Mouse (Mus musculus): ENCODE measurements around the gene Mnt. TPM values are rescaled to one million over a fixed set of nuclear protein-coding genes. Genes with fewer than 3 reads are reported as not detected.

Mnt gene
- polyA plus RNA-seq, 1 experiment: 59.1 TPM

DNA sequence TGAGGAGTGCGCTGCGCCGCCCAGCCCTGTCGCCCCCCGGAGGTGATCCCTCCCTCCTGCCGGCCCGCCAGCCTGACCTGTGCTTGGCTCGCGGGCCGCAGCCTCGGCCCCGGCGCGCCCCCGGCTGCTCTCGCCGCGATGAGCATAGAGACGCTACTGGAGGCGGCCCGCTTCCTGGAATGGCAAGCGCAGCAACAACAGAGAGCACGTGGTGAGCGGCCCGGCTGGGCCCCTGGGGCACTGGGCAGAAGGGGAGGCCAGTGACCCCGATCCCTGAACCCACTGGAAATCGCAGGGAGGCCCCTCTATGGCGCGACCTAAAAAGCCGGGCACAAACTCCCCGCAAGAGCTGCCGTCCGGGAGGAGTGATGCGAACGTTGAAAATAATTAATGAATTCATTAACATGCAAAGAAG lies 478 bp downstream of the Mnt start:
- Histone ChIP-seq H3K9me3 (no peaks in the 10 kb centered on the region), H3K27me3 (replicated peaks) (no peaks in the 10 kb centered on the region), H3K4me3 (replicated peaks) (peak overlapping the region; percentile 99), H3K4me1 (peaks cover 73% of the 10 kb centered on the region), H3K36me3 (replicated peaks; ENCODE audit: low read length) (peaks cover 11% of the 10 kb centered on the region)
- no peak for TF ChIP-seq GATA1 (IDR thresholded peaks at IDR 0.05; ENCODE audit: borderline replicate concordance, low read length)
- no peak for TF ChIP-seq FLI1 (IDR thresholded peaks at IDR 0.05; ENCODE audit: low read length)

DNA sequence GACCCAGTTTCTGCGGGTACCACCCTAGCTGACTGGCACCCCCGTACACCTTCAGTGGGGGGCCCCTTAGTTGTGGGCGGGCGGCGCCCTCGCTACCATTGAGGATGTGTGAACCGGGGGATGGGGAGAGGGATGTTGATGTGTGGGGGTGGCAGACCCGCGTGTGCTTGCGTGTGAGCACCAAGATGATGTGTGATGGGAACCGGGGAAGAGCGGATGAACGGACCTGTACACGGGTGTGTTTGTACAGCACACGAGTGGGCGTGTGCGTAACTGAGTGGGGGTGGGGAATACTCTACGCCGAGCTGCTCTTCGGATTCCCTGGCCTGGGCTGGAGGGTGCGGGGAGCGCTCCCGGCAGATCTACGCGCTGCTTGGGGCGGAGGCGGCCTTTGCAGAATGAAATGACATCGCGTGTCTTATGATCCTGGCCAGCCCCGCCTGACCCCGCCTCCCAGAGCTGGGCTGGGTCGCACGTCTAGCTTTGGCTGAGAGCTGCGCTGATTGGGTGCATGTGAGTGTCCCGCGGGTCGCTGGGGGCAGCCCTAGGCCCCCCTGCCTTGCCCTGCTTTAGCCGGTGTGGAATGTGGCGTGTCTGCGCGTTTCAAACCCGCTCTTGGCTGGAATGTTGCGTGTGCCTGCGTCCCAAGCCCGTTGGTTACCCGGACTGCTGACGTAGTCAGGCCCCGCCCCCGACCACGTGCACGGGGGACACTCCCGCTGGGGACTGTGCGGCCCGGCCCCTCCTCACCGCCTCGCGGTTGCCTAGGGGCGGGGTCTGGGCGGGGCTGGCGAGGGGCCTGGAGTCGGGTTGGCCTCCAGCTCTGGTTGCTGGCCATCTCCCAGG lies 1.1 kb downstream of the Mnt start:
- peaks cover 73% of the 10 kb centered on the region for H3K4me1 ChIP-seq
- H3K9me3 ChIP-seq: no peaks in the 10 kb centered on the region
- peak overlapping the region; percentile 99 for H3K4me3 ChIP-seq (replicated peaks)
- no peaks in the 10 kb centered on the region for H3K27me3 ChIP-seq (replicated peaks)
- peaks cover 16% of the 10 kb centered on the region for H3K36me3 ChIP-seq (replicated peaks; ENCODE audit: low read length)
- no peak for TF ChIP-seq FLI1 (IDR thresholded peaks at IDR 0.05; ENCODE audit: low read length)
- TF ChIP-seq GATA1 (IDR thresholded peaks at IDR 0.05; ENCODE audit: borderline replicate concordance, low read length): no peak

DNA sequence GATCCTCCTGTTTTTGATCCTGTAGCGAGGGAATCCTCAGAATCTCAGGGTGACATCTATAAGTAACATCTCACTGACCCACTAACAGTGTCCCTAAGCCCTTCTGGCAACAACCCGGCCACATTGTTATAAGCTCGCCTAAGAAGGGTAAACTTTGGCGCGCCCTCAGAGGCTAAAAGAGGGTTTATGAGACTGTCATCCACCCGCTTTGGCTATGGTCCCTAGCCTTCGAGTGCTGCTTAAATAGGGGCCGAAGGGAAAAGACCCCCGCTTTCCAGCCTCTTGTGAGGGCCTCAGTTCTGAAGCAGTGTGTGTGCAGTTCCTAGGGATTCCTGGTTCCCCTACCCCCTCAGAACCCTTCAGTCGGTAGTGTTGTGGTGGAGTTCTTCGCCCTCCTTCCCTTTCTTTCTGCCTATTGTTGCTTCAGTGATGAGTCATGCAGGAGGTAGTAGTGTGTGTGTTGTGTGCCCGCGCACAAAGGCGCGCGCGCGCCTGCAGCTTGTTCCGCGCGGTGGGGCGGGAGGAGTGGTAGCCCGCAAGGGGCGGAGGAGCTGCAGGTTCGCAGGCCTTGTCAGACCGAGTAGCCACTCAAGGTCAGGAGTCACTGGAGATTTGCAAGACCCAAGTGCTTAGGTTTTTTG lies 1.9 kb downstream of the Mnt start:
- H3K9me3 ChIP-seq: no peaks in the 10 kb centered on the region
- peaks cover 24% of the 10 kb centered on the region for H3K36me3 ChIP-seq (replicated peaks; ENCODE audit: low read length)
- no peak for TF ChIP-seq GATA1 (IDR thresholded peaks at IDR 0.05; ENCODE audit: borderline replicate concordance, low read length)
- no peak for TF ChIP-seq FLI1 (IDR thresholded peaks at IDR 0.05; ENCODE audit: low read length)
- peaks cover 73% of the 10 kb centered on the region for H3K4me1 ChIP-seq
- H3K4me3 ChIP-seq (replicated peaks): peak overlapping the region; percentile 99
- H3K27me3 ChIP-seq (replicated peaks): no peaks in the 10 kb centered on the region

- H3K4me1 ChIP-seq: peaks cover 67% of the 10 kb centered on the region
- H3K4me3 ChIP-seq (replicated peaks): peak overlapping the region; percentile 99
Observed at GRCm38 (mm10) chr11:74833536-74834358, 3.0 kb downstream of the Mnt start.

DNA sequence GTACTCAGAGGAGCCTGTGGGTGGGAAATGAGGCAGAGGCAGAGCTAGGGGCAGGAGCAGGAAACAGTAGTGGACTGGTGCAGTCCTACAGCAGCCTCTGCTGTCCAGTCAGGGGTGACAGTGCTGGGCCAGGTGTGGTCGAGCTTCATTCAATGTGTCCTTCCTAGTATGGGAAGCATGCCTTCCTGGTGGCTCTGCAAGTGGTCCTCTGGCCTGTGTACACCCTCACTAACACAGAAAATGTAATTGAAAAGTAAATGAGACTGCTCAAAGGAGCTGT lies 3.6 kb downstream of the Mnt start:
- peaks cover 24% of the 10 kb centered on the region for H3K36me3 ChIP-seq (replicated peaks; ENCODE audit: low read length)
- TF ChIP-seq GATA1 (IDR thresholded peaks at IDR 0.05; ENCODE audit: borderline replicate concordance, low read length) (no peak), FLI1 (IDR thresholded peaks at IDR 0.05; ENCODE audit: low read length) (no peak)
- H3K4me3 ChIP-seq (replicated peaks): peak overlapping the region; percentile 99
- H3K9me3 ChIP-seq: no peaks in the 10 kb centered on the region
- H3K4me1 ChIP-seq: peaks cover 66% of the 10 kb centered on the region
- no peaks in the 10 kb centered on the region for H3K27me3 ChIP-seq (replicated peaks)

More at GRCm38 (mm10) chr11:74833536-74834358, 3.0 kb downstream of the Mnt start:
- peaks cover 24% of the 10 kb centered on the region for H3K36me3 ChIP-seq (replicated peaks; ENCODE audit: low read length)
- H3K9me3 ChIP-seq: no peaks in the 10 kb centered on the region
- no peaks in the 10 kb centered on the region for H3K27me3 ChIP-seq (replicated peaks)
- no peak for TF ChIP-seq GATA1 (IDR thresholded peaks at IDR 0.05; ENCODE audit: borderline replicate concordance, low read length)
- TF ChIP-seq FLI1 (IDR thresholded peaks at IDR 0.05; ENCODE audit: low read length): no peak

DNA sequence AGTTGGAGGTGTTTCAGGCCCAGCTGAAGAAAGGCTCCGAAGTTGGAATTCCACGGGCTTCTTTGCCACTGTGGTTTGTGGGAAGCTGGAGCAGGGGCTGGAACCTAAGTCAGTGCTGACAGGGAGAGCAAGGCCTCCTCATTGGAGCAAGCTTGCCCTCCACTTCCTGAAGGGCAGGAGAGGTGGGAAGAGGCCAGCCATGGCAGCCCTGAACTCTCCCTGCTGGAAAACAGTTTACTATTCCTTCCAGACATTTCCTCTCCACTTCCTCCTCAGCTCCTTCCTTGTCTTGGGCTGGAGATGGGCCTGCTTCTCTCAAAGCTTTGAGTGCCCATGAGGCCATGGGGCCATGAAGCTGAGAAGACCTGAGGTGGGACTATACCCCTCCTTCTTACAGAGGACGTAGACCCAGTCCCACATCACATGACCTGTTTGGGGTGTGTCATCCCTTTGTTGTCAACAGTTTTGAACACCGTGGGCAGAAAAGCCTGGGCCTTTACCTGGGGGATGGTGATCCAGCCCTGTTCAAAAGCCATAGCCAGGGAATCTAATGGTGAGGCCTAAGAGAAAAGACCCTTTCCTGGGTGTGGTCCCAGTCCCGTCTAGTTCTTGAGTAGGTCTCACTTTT lies 4.0 kb downstream of the Mnt start:
- TF ChIP-seq GATA1 (IDR thresholded peaks at IDR 0.05; ENCODE audit: borderline replicate concordance, low read length) (no peak), FLI1 (IDR thresholded peaks at IDR 0.05; ENCODE audit: low read length) (no peak)
- no peaks in the 10 kb centered on the region for H3K27me3 ChIP-seq (replicated peaks)
- H3K4me3 ChIP-seq (replicated peaks): peak overlapping the region; percentile 99
- H3K36me3 ChIP-seq (replicated peaks; ENCODE audit: low read length): peaks cover 28% of the 10 kb centered on the region
- peaks cover 66% of the 10 kb centered on the region for H3K4me1 ChIP-seq
- no peaks in the 10 kb centered on the region for H3K9me3 ChIP-seq

GRCm38 (mm10) chr11:74835593-74836224 lies 5.0 kb downstream of the Mnt start:
- H3K4me1 ChIP-seq: peaks cover 76% of the 10 kb centered on the region
- no peaks in the 10 kb centered on the region for H3K27me3 ChIP-seq (replicated peaks)

DNA sequence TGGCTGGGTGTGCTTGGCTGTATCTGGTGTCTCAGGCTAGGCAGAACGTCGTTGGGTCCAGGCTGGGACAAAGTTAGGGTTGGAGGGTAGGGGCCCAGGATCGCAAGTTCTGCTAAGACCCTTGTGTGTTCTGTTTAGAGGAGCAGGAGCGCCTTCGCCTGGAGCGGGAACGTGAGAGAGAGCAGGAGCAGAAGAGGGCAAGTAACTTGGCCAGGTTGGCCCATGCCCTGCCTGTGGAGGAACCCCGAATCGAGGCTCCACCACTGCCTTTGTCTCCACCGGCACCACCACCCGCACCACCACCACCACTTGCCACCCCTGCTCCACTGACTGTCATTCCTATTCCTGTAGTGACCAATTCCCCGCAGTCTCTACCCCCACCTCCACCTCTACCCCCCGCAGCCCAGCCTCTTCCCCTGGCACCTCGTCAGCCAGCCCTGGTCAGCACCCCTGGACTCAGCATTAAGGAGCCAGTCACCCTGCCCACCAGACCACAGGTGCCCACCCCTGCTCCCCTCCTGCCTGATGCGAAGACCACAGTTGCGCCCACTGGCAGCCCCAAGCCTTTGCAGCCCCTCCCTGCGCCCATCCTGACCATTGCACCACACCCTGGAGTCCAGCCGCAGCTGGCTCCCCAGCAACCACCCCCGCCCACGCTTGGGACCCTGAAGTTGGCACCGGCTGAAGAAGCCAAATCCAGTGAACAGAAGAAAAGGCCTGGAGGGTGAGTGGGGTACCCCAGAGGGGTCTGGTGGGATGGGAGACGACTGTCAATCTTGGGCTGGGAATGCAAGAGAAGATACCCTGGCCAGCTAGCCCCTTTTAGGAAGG lies 5.7 kb downstream of the Mnt start:
- Histone ChIP-seq H3K4me3 (replicated peaks) (peak overlapping the region; percentile 71), H3K27me3 (replicated peaks) (no peaks in the 10 kb centered on the region), H3K9me3 (no peaks in the 10 kb centered on the region), H3K36me3 (replicated peaks; ENCODE audit: low read length) (peaks cover 45% of the 10 kb centered on the region), H3K4me1 (peaks cover 83% of the 10 kb centered on the region)
- TF ChIP-seq GATA1 (IDR thresholded peaks at IDR 0.05; ENCODE audit: borderline replicate concordance, low read length) (no peak), FLI1 (IDR thresholded peaks at IDR 0.05; ENCODE audit: low read length) (no peak)

More at GRCm38 (mm10) chr11:74835593-74836224, 5.0 kb downstream of the Mnt start:
- Histone ChIP-seq H3K36me3 (replicated peaks; ENCODE audit: low read length) (peaks cover 38% of the 10 kb centered on the region), H3K4me3 (replicated peaks) (no peak overlapping the region), H3K9me3 (no peaks in the 10 kb centered on the region)
- TF ChIP-seq GATA1 (IDR thresholded peaks at IDR 0.05; ENCODE audit: borderline replicate concordance, low read length) (no peak), FLI1 (IDR thresholded peaks at IDR 0.05; ENCODE audit: low read length) (no peak)
